Mouse (Mus musculus): ENCODE results near the gene Tnik. TPM values are rescaled to one million over a fixed set of nuclear protein-coding genes. Genes with fewer than 3 reads are reported as not detected.

Tnik gene
- polyA plus RNA-seq, 1 experiment from 2014 or later: 9.8 TPM

DNA sequence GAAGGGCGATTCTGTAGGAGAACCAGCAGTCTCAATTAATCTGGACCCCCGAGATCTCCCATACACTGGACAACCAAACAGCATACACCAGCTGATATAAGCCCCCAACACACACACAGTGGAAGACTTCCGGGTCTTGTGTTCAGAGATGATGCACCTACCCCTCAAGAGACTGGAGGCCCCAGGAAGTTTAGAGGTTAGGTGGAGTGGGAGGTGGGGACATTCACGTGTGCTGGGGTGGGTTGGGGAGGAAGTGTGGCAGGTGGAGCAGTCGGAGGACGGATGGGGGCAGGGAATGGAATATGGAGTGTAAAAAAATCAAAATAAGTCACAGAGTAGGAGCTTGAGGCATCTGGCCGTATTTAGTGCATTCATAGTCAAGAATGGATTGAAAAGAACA is 7.3 kb upstream of the Tnik start:
- Histone ChIP-seq H3K4me1 (ENCODE audit: control insufficient read depth, insufficient read depth, low read length) (peaks cover 3% of the 10 kb centered on the region; the same call in 1 of the 2 replicates), H3K9me3 (replicated peaks; ENCODE audit: control insufficient read depth, low read length) (no peaks in the 10 kb centered on the region; the same call in 1 of the 2 replicates), H3K36me3 (ENCODE audit: control insufficient read depth, insufficient read depth) (no peaks in the 10 kb centered on the region), H3K4me2 (ENCODE audit: low read depth, low read length) (no peak overlapping the region), H3K27ac (ENCODE audit: low read length) (no peak overlapping the region), H3K4me3 (ENCODE audit: low read length) (no peak overlapping the region), H3K9ac (ENCODE audit: low read length) (no peak overlapping the region), H3K27me3 (ENCODE audit: control insufficient read depth, insufficient read depth, low read length) (no peaks in the 10 kb centered on the region)
- WGBS: 79% methylated on average over 7 of the region's 7 CpGs
- no peak for ATAC-seq (replicated peaks; ENCODE audit: extremely low read depth, insufficient read depth, low FRiP score)

DNA sequence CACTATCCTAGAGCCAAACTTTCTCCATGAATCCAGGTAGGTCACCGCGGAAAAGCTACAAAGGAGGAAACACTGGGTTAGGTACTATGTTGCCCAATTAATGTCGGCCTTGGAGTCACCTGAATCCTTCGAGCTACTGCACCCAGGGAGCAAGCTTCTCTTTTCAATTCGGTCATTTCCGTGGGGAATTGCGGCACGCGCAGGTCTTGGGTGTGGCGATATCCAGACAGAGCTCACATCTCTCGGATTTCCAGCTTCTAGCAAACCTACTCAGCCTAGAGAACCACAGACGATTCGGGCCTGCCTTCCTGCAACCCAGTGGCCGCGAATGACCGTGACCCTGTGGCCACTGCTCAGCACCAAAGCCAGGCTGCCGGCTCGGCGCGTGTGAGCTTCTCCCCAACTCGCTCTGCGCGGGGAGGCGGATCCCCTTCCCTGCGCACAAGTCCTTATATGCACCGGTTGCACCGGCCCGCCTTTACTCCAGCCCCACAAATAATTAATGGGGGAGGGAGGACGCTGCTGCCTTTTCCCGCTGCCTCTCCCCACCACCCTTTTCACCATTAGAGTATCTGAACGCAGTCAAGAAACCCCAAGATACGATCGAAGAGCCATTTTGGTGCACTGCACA is 528 bp upstream of the Tnik start:
- Histone ChIP-seq H3K27me3 (ENCODE audit: control insufficient read depth, insufficient read depth, low read length) (no peaks in the 10 kb centered on the region), H3K4me2 (ENCODE audit: low read depth, low read length) (peak overlapping the region; percentile 98), H3K4me3 (ENCODE audit: low read length) (peak overlapping the region; percentile 89), H3K36me3 (ENCODE audit: control insufficient read depth, insufficient read depth) (no peaks in the 10 kb centered on the region), H3K9ac (ENCODE audit: low read length) (peak overlapping the region; percentile 90), H3K27ac (ENCODE audit: low read length) (peak overlapping the region; percentile 86), H3K9me3 (replicated peaks; ENCODE audit: control insufficient read depth, low read length) (no peaks in the 10 kb centered on the region), H3K4me1 (ENCODE audit: control insufficient read depth, insufficient read depth, low read length) (peaks cover 13% of the 10 kb centered on the region)
- ATAC-seq (replicated peaks; ENCODE audit: extremely low read depth, insufficient read depth, low FRiP score): peak; percentile 74
- WGBS: under 1% methylated on average over 33 of the region's 33 CpGs

DNA sequence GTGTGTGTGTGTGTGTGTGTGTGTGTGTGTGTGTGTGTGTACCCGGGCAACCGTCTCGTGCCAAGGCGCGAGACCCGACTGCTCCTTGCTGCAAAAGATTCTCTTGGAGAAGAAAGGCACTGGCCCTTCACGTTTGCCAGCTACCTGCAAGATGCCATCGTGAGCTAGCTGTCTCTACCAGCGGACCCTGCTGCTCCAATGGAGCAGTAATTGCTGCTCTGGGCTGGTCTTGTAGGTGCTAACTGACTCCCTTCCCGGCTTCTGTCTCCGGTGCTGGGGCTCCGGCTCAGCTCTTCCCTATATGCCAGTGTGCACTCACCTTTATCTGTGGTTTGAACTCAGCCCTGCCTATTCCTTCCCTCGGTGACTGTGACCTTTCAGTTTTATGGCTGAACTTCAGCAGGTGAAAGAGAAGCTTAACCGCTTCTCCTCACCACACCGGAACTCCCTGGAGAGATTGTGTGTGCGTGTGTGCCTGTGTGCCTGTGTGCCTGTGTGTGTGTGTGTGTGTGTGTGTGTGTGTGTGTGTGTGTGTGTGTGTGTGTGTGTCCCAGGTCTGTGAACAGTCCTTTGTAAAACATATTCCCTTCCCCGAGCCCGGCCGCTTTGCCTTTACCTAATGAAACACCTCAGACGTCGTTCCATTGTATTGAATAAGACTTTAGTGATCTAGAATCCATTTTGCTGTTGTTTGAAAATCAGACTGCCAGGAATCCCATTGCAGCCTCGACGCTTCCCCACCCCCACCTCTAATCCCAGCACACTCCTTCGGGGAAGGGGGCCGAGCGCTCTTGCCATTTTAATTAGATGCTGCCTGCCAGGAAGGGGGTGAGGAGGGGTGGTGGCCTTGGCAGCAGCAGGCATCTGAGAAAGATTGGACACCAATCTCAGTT is 1.2 kb downstream of the Tnik start:
- H3K9ac ChIP-seq (ENCODE audit: low read length): peak overlapping the region; percentile 90
- peaks cover 13% of the 10 kb centered on the region for H3K4me1 ChIP-seq (ENCODE audit: control insufficient read depth, insufficient read depth, low read length)
- ATAC-seq (replicated peaks; ENCODE audit: extremely low read depth, insufficient read depth, low FRiP score): no peak
- no peaks in the 10 kb centered on the region for H3K36me3 ChIP-seq (ENCODE audit: control insufficient read depth, insufficient read depth)
- peak overlapping the region; percentile 98 for H3K4me2 ChIP-seq (ENCODE audit: low read depth, low read length)
- 5% methylated on average over 26 of the region's 26 CpGs for WGBS
- no peaks in the 10 kb centered on the region for H3K9me3 ChIP-seq (replicated peaks; ENCODE audit: control insufficient read depth, low read length)
- peak overlapping the region; percentile 86 for H3K27ac ChIP-seq (ENCODE audit: low read length)
- peak overlapping the region; percentile 89 for H3K4me3 ChIP-seq (ENCODE audit: low read length)
- no peaks in the 10 kb centered on the region for H3K27me3 ChIP-seq (ENCODE audit: control insufficient read depth, insufficient read depth, low read length)

DNA sequence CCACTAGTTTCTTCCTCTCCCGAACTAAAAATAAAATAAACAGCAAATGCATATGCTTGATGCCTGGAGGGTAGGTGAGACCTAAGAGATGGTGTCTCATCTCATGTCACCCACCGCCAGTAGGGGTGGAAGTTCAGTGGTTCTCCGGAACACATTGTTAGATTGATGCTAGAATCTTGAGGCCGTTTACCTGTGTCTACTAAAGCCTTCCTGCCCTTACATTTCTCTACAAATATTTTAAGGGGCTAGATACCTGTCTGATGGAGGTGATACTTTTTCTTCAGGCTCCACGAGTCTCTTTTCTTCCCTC is 1.8 kb downstream of the Tnik start:
- H3K27ac ChIP-seq (ENCODE audit: low read length): 0 out of 2 replicates have a peak overlapping the region, but pooled peaks have one; percentile 6
- no peak for ATAC-seq (replicated peaks; ENCODE audit: extremely low read depth, insufficient read depth, low FRiP score)
- peak overlapping the region; percentile 90 for H3K9ac ChIP-seq (ENCODE audit: low read length)

DNA sequence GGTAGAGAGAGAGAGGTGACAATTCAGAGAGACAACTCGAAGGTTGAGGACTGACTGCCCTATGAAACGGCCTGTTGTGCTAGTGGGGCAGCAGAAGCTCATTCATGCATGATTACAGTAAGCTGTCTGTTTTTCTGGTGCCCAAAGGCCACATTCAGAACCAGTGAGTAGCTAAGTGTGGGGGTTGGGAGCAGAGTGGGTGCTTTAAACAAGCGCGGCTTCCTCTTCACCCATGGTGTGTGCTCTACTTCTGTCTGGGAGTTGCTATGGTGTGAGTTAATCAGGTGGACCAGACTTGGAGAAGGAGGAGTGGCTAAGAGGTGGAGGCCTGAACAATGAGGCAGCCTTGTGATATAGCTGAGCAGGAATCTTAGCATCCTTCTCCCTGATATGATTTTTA is 2.2 kb downstream of the Tnik start:
- H3K36me3 ChIP-seq (ENCODE audit: control insufficient read depth, insufficient read depth): no peaks in the 10 kb centered on the region
- peaks cover 13% of the 10 kb centered on the region for H3K4me1 ChIP-seq (ENCODE audit: control insufficient read depth, insufficient read depth, low read length)
- H3K27me3 ChIP-seq (ENCODE audit: control insufficient read depth, insufficient read depth, low read length): no peaks in the 10 kb centered on the region
- no peaks in the 10 kb centered on the region for H3K9me3 ChIP-seq (replicated peaks; ENCODE audit: control insufficient read depth, low read length)
- no peak for ATAC-seq (replicated peaks; ENCODE audit: extremely low read depth, insufficient read depth, low FRiP score)
- 0 out of 2 replicates have a peak overlapping the region, but pooled peaks have one; percentile 6 for H3K27ac ChIP-seq (ENCODE audit: low read length)
- WGBS: 44% methylated on average over 4 of the region's 4 CpGs
- H3K4me3 ChIP-seq (ENCODE audit: low read length): peak overlapping the region; percentile 89
- H3K9ac ChIP-seq (ENCODE audit: low read length): peak overlapping the region; percentile 90
- H3K4me2 ChIP-seq (ENCODE audit: low read depth, low read length): peak overlapping the region; percentile 98

More for the DNA sequence above, 1.8 kb downstream of the Tnik start:
- Histone ChIP-seq H3K4me2 (ENCODE audit: low read depth, low read length) (peak overlapping the region; percentile 98), H3K9me3 (replicated peaks; ENCODE audit: control insufficient read depth, low read length) (no peaks in the 10 kb centered on the region), H3K4me3 (ENCODE audit: low read length) (peak overlapping the region; percentile 89), H3K36me3 (ENCODE audit: control insufficient read depth, insufficient read depth) (no peaks in the 10 kb centered on the region), H3K4me1 (ENCODE audit: control insufficient read depth, insufficient read depth, low read length) (peaks cover 13% of the 10 kb centered on the region), H3K27me3 (ENCODE audit: control insufficient read depth, insufficient read depth, low read length) (no peaks in the 10 kb centered on the region)
- WGBS: 38% methylated on average over 5 of the region's 5 CpGs

DNA sequence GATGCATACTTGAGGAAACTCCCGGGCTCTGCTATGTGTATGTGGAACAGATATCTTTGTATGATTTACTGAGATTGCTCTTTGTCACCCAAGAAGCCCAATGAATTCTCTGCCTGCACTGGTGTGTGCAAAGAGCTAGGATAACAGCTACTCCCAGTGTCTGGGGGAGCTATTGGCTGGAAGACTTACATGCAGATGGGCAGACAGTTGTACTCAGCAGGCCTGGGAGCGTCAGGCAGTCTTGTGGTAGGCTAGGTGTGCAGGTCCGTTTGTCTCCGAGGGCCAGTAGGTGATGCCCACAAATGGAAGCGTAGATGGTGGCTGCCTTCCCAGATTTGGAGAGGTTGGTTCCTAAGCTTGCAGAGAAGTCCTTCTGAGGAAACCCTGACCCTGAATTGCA is 2.6 kb downstream of the Tnik start:
- H3K27ac ChIP-seq (ENCODE audit: low read length): no peak overlapping the region
- H3K4me3 ChIP-seq (ENCODE audit: low read length): no peak overlapping the region
- WGBS: 78% methylated on average over 5 of the region's 5 CpGs
- no peaks in the 10 kb centered on the region for H3K9me3 ChIP-seq (replicated peaks; ENCODE audit: control insufficient read depth, low read length)
- ATAC-seq (replicated peaks; ENCODE audit: extremely low read depth, insufficient read depth, low FRiP score): no peak
- peaks cover 13% of the 10 kb centered on the region for H3K4me1 ChIP-seq (ENCODE audit: control insufficient read depth, insufficient read depth, low read length)
- no peaks in the 10 kb centered on the region for H3K36me3 ChIP-seq (ENCODE audit: control insufficient read depth, insufficient read depth)
- peak overlapping the region; percentile 98 for H3K4me2 ChIP-seq (ENCODE audit: low read depth, low read length)
- no peak overlapping the region for H3K9ac ChIP-seq (ENCODE audit: low read length)
- no peaks in the 10 kb centered on the region for H3K27me3 ChIP-seq (ENCODE audit: control insufficient read depth, insufficient read depth, low read length)

DNA sequence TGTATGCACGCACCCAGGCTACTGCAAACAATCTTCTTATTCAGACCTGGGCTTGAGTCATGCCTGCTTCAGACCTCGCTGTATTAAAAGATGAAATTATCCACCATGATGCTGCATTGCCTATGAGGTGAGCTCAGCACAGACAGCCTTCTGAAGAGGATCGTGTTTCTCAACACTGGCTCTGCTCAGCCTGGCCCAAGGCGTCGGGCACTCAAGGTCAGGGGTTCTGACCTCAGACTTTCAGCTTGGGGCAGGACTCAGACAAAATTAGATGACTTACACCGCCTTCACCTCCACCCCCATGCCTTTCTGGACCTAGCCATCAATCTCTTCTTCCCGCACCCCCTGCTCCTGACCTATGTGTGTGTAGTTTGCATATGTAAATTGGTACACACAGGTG is 4.2 kb downstream of the Tnik start:
- H3K9me3 ChIP-seq (replicated peaks; ENCODE audit: control insufficient read depth, low read length): no peaks in the 10 kb centered on the region

DNA sequence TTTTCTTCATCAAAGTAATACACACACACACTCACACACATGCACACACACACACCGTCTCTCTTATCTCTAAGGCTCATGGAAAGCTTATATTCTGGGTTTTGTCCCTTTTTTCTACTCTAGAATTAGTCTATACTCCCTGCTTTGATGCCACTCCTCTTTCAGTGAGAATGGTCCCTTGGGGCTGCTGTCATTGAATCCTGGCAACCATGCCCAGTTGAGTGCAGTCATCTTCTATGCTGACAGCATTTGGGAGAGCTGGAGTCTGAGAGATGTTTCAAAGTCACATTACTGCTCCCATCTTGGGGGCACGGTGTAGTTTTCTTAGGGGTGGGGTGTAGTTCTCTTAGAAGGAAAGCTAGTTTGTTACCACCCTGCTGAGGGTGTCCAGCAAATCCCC is 6.7 kb downstream of the Tnik start:
- 51% methylated on average over 2 of the region's 2 CpGs for WGBS
- H3K4me1 ChIP-seq (ENCODE audit: control insufficient read depth, insufficient read depth, low read length): peaks cover 6% of the 10 kb centered on the region; the same call in 1 of the 2 replicates
- ATAC-seq (replicated peaks; ENCODE audit: extremely low read depth, insufficient read depth, low FRiP score): no peak
- no peaks in the 10 kb centered on the region for H3K27me3 ChIP-seq (ENCODE audit: control insufficient read depth, insufficient read depth, low read length)
- no peaks in the 10 kb centered on the region for H3K9me3 ChIP-seq (replicated peaks; ENCODE audit: control insufficient read depth, low read length)
- no peak overlapping the region for H3K4me2 ChIP-seq (ENCODE audit: low read depth, low read length)
- H3K9ac ChIP-seq (ENCODE audit: low read length): no peak overlapping the region
- H3K4me3 ChIP-seq (ENCODE audit: low read length): no peak overlapping the region
- no peak overlapping the region for H3K27ac ChIP-seq (ENCODE audit: low read length)
- no peaks in the 10 kb centered on the region for H3K36me3 ChIP-seq (ENCODE audit: control insufficient read depth, insufficient read depth)

More for the DNA sequence above, 4.2 kb downstream of the Tnik start:
- Histone ChIP-seq H3K4me3 (ENCODE audit: low read length) (no peak overlapping the region), H3K9ac (ENCODE audit: low read length) (no peak overlapping the region), H3K4me2 (ENCODE audit: low read depth, low read length) (no peak overlapping the region), H3K27me3 (ENCODE audit: control insufficient read depth, insufficient read depth, low read length) (no peaks in the 10 kb centered on the region), H3K27ac (ENCODE audit: low read length) (no peak overlapping the region), H3K4me1 (ENCODE audit: control insufficient read depth, insufficient read depth, low read length) (peaks cover 11% of the 10 kb centered on the region), H3K36me3 (ENCODE audit: control insufficient read depth, insufficient read depth) (no peaks in the 10 kb centered on the region)
- 74% methylated on average over 7 of the region's 7 CpGs for WGBS
- no peak for ATAC-seq (replicated peaks; ENCODE audit: extremely low read depth, insufficient read depth, low FRiP score)

DNA sequence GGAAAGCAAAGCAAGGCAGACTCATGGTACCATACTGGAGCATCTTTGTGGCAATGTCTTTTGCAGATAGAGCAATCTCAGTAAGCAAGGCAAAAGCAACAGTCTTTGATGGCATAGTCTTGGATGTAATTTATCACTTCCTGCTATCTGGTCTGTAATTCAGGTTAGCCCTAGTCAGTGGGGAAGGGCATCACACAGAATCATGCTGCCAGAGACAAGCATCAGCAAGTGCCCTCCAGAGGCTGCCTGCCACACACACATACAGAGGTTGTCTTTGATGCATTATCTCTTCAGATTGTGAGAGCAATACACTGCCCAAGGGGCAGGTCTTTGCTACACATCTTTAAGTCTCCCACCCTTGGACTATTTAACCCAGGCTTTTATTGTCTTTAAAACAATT is 8.9 kb downstream of the Tnik start:
- Histone ChIP-seq H3K27me3 (ENCODE audit: control insufficient read depth, insufficient read depth, low read length) (no peaks in the 10 kb centered on the region), H3K4me1 (ENCODE audit: control insufficient read depth, insufficient read depth, low read length) (no peaks in the 10 kb centered on the region), H3K9me3 (replicated peaks; ENCODE audit: control insufficient read depth, low read length) (no peaks in the 10 kb centered on the region), H3K4me3 (ENCODE audit: low read length) (no peak overlapping the region), H3K27ac (ENCODE audit: low read length) (no peak overlapping the region), H3K4me2 (ENCODE audit: low read depth, low read length) (no peak overlapping the region), H3K36me3 (ENCODE audit: control insufficient read depth, insufficient read depth) (no peaks in the 10 kb centered on the region), H3K9ac (ENCODE audit: low read length) (no peak overlapping the region)
- ATAC-seq (replicated peaks; ENCODE audit: extremely low read depth, insufficient read depth, low FRiP score): no peak

All from heart, embryonic 16.5 days (tissue).